Mouse (Mus musculus) C2C12 (cell line): ENCODE measurements at regions not wholly inside any gene's neighbourhood (a gene's known extent, or its start where the extent isn't known, plus 50 kb on each side); places are given as distances from the start of the nearest gene placed in this dataset.
A peak's percentile ranks its signal among the peaks of the same experiment; 100 is the strongest.

Experiments used
- H3K27me3 ChIP-seq: one replicate; pipeline ENCODE4 v1.6.1; 2011; ENCODE audit not compliant: control insufficient read depth, insufficient read depth, insufficient read length
- H3K36me3 ChIP-seq: one replicate; pipeline ENCODE4 v1.6.1; 2011; ENCODE audit not compliant: control insufficient read depth, insufficient read depth
- H3K4me3 ChIP-seq: one replicate; pipeline ENCODE4 v1.5.1; 2011; ENCODE audit warnings: mild to moderate bottlenecking, control low read depth; ENCODE audit not compliant: poor library complexity, insufficient read depth, severe bottlenecking
- H3K79me2 ChIP-seq: one replicate; pipeline ENCODE4 v1.6.1; 2011; ENCODE audit not compliant: control insufficient read depth, insufficient read depth
- H3K79me3 ChIP-seq: one replicate; pipeline ENCODE4 v1.6.1; 2011; ENCODE audit warnings: low read depth, control low read depth
- H3ac ChIP-seq: one replicate; pipeline ENCODE3; 2011; ENCODE audit warnings: low read depth; ENCODE audit not compliant: control insufficient read depth, insufficient read length
- CEBPB ChIP-seq: IDR thresholded peaks from one replicate; pipeline ENCODE4 v1.6.1; 2011; ENCODE audit warnings: low read depth, mild to moderate bottlenecking, control low read depth, moderate library complexity
- CTCF ChIP-seq: IDR thresholded peaks from one replicate; pipeline ENCODE4 v1.5.1; 2011; ENCODE audit not compliant: control insufficient read depth, insufficient read depth, insufficient read length
- FOSL1 ChIP-seq: IDR thresholded peaks from one replicate; pipeline ENCODE4 v1.8.0; 2011; ENCODE audit warnings: mild to moderate bottlenecking, low read length; ENCODE audit not compliant: poor library complexity, insufficient read depth, severe bottlenecking
- MAX ChIP-seq: IDR thresholded peaks from one replicate; pipeline ENCODE4 v1.6.1; 2011; ENCODE audit warnings: mild to moderate bottlenecking, control low read depth
- MYOD1 ChIP-seq: IDR thresholded peaks from one replicate; pipeline ENCODE4 v1.6.1; 2011; ENCODE audit warnings: low read depth; ENCODE audit not compliant: control insufficient read depth, insufficient read length
- MYOG ChIP-seq: IDR thresholded peaks from one replicate; pipeline ENCODE4 v1.6.1; 2011; ENCODE audit not compliant: control insufficient read depth, insufficient read length; ENCODE audit errors: extremely low read depth
- USF1 ChIP-seq: IDR thresholded peaks from one replicate; pipeline ENCODE4 v1.6.1; 2011; ENCODE audit warnings: low read depth, mild to moderate bottlenecking, control low read depth, moderate library complexity

- Histone ChIP-seq H3ac (no peak overlapping the region), H3K36me3 (no peaks in the 10 kb centered on the region), H3K79me3 (no peaks in the 10 kb centered on the region), H3K79me2 (no peaks in the 10 kb centered on the region), H3K27me3 (peaks cover 19% of the 10 kb centered on the region), H3K4me3 (no peak overlapping the region)
- TF ChIP-seq CEBPB (no peak), CTCF (peak; percentile 29), MYOD1 (no peak), USF1 (no peak)
Observed at GRCm38 (mm10) chr19:15649368-15649767, 297.8 kb downstream of the Psat1 start.

- no peaks in the 10 kb centered on the region for H3K79me3 ChIP-seq
- peaks cover 19% of the 10 kb centered on the region for H3K27me3 ChIP-seq
- H3K79me2 ChIP-seq: no peaks in the 10 kb centered on the region
- no peak overlapping the region for H3K4me3 ChIP-seq
- no peak overlapping the region for H3ac ChIP-seq
- no peaks in the 10 kb centered on the region for H3K36me3 ChIP-seq
- no peak for TF ChIP-seq CTCF
Observed at GRCm38 (mm10) chr19:15647313-15647712, 299.8 kb downstream of the Psat1 start.

GRCm38 (mm10) chr19:15644786-15645185 lies 302.4 kb downstream of the Psat1 start:
- H3K79me2 ChIP-seq: no peaks in the 10 kb centered on the region
- no peaks in the 10 kb centered on the region for H3K36me3 ChIP-seq
- H3K4me3 ChIP-seq: no peak overlapping the region
- TF ChIP-seq CTCF (no peak), MAX (no peak), CEBPB (no peak), USF1 (no peak), MYOD1 (no peak), FOSL1 (no peak), MYOG (no peak)
- H3K79me3 ChIP-seq: no peaks in the 10 kb centered on the region
- peaks cover 19% of the 10 kb centered on the region for H3K27me3 ChIP-seq
- no peak overlapping the region for H3ac ChIP-seq

- Histone ChIP-seq H3K79me2 (no peaks in the 10 kb centered on the region), H3ac (no peak overlapping the region), H3K79me3 (no peaks in the 10 kb centered on the region), H3K36me3 (no peaks in the 10 kb centered on the region), H3K27me3 (no peaks in the 10 kb centered on the region), H3K4me3 (no peak overlapping the region)
- TF ChIP-seq CEBPB: no peak
- no peak for TF ChIP-seq FOSL1
- peak; percentile 82 for TF ChIP-seq CTCF
Observed at GRCm38 (mm10) chr19:15617233-15617915, 329.8 kb downstream of the Psat1 start.

- Histone ChIP-seq H3K79me2 (no peaks in the 10 kb centered on the region), H3K27me3 (no peaks in the 10 kb centered on the region), H3K4me3 (no peak overlapping the region), H3K36me3 (no peaks in the 10 kb centered on the region), H3K79me3 (no peaks in the 10 kb centered on the region), H3ac (no peak overlapping the region)
- TF ChIP-seq FOSL1 (no peak), MYOG (no peak), USF1 (no peak), CTCF (no peak), CEBPB (no peak), MYOD1 (no peak), MAX (no peak)
Observed at GRCm38 (mm10) chr19:15614648-15615561, 332.2 kb downstream of the Psat1 start.

GRCm38 (mm10) chr19:15611137-15611758 lies 335.9 kb downstream of the Psat1 start:
- no peaks in the 10 kb centered on the region for H3K27me3 ChIP-seq
- H3K79me3 ChIP-seq: no peaks in the 10 kb centered on the region
- no peaks in the 10 kb centered on the region for H3K79me2 ChIP-seq
- H3K4me3 ChIP-seq: no peak overlapping the region
- no peaks in the 10 kb centered on the region for H3K36me3 ChIP-seq
- TF ChIP-seq CTCF: no peak
- no peak for TF ChIP-seq USF1
- TF ChIP-seq MYOG: no peak
- TF ChIP-seq MAX: no peak
- no peak for TF ChIP-seq CEBPB
- TF ChIP-seq FOSL1: no peak
- no peak for TF ChIP-seq MYOD1
- H3ac ChIP-seq: no peak overlapping the region
